Mouse (Mus musculus) 416B (cell line): Measurements from ENCODE around the gene Rnf222.

ENCODE experiments used
- DNase-seq: peaks from one replicate; pipeline ENCODE4 v3.0.0; 2011; ENCODE audit warnings: low read depth

The Rnf222 gene

GRCm38 (mm10) chr11:68890625-68891024 is 2.3 kb downstream of the Rnf222 start:
- DNase-seq, result no peak

GRCm38 (mm10) chr11:68891823-68892222 is 3.5 kb downstream of the Rnf222 start:
- DNase-seq, result no peak

GRCm38 (mm10) chr11:68892233-68892832 is 4.0 kb downstream of the Rnf222 start:
- DNase-seq, result no peak

- DNase-seq, result no peak
These were observed 5.6 kb downstream of the Rnf222 start for GRCm38 (mm10) chr11:68893911-68894464.

- DNase-seq, result no peak
These were observed 7.9 kb downstream of the Rnf222 start for GRCm38 (mm10) chr11:68896247-68896646.

GRCm38 (mm10) chr11:68897120-68897519 is 8.8 kb downstream of the Rnf222 start:
- peak; percentile 69 for DNase-seq

- no peak for DNase-seq
These were observed 9.5 kb downstream of the Rnf222 start for GRCm38 (mm10) chr11:68897838-68898237.

GRCm38 (mm10) chr11:68898790-68899189 is 10.4 kb downstream of the Rnf222 start:
- no peak for DNase-seq

GRCm38 (mm10) chr11:68899815-68900214 is 11.5 kb downstream of the Rnf222 start:
- DNase-seq, result no peak

- no peak for DNase-seq
These were observed 12.4 kb downstream of the Rnf222 start for GRCm38 (mm10) chr11:68900519-68901350.

GRCm38 (mm10) chr11:68901351-68902046 is 13.1 kb downstream of the Rnf222 start, which contains the start of gene Rpl26:
Rpl26 (plus strand) TSS chr11:68901583.
- peak; percentile 99 for DNase-seq

- no peak for DNase-seq
These were observed 13.7 kb downstream of the Rnf222 start for GRCm38 (mm10) chr11:68902047-68902364.

GRCm38 (mm10) chr11:68902367-68902766 is 14.0 kb downstream of the Rnf222 start:
- DNase-seq, result peak; percentile 6

GRCm38 (mm10) chr11:68902823-68903222 is 14.5 kb downstream of the Rnf222 start:
- peak; percentile 31 for DNase-seq

GRCm38 (mm10) chr11:68903775-68904174 is 15.4 kb downstream of the Rnf222 start:
- DNase-seq, result peak; percentile 7

GRCm38 (mm10) chr11:68904375-68905137 is 16.2 kb downstream of the Rnf222 start:
- peak; percentile 84 for DNase-seq

GRCm38 (mm10) chr11:68905138-68905531 is 16.8 kb downstream of the Rnf222 start:
- DNase-seq, result peak; percentile 7

GRCm38 (mm10) chr11:68905665-68906460 is 17.5 kb downstream of the Rnf222 start:
- DNase-seq, result peak; percentile 27

- DNase-seq, result no peak
These were observed 18.1 kb downstream of the Rnf222 start for GRCm38 (mm10) chr11:68906461-68906790.

GRCm38 (mm10) chr11:68907251-68907650 is 18.9 kb downstream of the Rnf222 start:
- no peak for DNase-seq

- DNase-seq, result no peak
These were observed 20.6 kb downstream of the Rnf222 start for GRCm38 (mm10) chr11:68908846-68909503.
